Mouse (Mus musculus) layer of hippocampus, postnatal 10 days (tissue): ENCODE data around the gene Gm21970. TPM values are rescaled to one million over a fixed set of nuclear protein-coding genes. Genes with fewer than 3 reads are reported as not detected.

Source experiments
- DNase-seq, 2 experiments: peaks; one replicate each; pipeline ENCODE4 v3.0.0; 2021; ENCODE audit warnings: low spot score in 2 of 2
- total RNA-seq, 2 experiments: library from RNA; stranded (reverse); gene quantifications; 2 replicates each; pipeline ENCODE4 v1.2.3; 2021

The Gm21970 gene
- total RNA-seq, 2 experiments from 2014 or later, result 1.1 TPM; not detected in 1

DNA sequence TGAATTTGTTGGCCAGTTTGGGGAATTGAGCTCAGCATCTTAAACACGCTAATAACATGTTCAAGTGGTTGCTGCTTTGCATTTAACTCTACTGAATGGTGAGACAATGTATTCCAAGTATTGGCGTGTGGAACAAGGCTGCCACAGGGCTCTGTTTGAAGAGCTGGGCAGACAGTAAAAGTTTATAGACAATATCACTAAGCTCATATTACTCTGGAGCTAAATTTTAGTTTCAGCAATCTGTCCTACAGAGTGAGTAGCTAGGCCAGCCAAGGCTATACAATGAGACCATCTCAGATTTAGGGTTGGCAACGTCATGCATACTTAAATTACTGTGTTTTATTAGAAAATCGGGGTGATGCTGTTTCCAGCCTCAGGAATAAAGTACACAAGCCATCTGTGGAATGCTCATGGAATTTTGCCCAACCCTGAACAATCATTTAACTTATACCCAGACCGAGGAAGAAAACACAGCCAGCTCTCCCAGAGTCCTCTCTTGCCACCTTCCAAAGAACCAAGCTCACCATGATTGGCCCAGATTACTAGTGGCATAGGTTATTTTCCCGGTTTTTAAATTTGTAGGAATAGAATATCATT lies 10.1 kb downstream of the Gm21970 start:
- no peak for DNase-seq

DNA sequence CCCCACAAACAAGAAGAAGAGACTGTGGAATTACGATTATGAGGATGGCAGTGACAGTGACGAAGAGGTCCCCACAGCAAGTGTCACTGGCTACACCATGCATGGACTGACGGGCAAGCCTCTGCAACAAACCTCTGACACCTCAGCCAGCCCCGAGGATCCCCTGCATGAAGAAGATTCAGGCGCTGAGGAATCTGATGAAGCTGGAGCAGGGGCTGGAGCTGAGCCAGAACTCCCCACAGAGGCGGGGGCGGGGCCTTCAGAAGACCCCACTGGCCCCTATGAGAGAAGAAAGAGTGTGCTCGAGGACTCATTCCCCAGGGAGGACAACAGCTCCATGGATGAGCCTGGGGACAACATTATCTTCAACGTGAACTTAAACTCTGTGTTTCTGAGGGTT lies 12.3 kb downstream of the Gm21970 start:
- no peak for DNase-seq

DNA sequence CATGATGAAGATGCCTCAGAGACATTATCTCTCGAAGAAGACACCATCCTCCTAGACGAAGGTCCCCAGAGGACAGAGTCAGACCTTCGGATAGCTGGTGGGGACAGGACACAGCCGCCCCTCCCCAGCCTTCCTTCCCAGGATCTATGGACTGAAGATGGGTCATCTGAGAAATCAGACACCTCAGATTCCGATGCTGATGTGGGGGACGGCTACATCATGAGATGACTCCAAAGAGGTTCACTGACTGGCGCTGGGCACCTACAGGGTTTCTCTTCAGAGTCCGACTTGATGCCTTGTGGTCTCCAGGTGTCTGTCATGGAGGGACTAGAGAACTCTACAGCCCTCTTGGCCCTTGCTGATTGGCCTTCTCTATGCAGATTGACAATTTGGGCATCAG lies 12.7 kb downstream of the Gm21970 start:
- DNase-seq, result no peak

DNA sequence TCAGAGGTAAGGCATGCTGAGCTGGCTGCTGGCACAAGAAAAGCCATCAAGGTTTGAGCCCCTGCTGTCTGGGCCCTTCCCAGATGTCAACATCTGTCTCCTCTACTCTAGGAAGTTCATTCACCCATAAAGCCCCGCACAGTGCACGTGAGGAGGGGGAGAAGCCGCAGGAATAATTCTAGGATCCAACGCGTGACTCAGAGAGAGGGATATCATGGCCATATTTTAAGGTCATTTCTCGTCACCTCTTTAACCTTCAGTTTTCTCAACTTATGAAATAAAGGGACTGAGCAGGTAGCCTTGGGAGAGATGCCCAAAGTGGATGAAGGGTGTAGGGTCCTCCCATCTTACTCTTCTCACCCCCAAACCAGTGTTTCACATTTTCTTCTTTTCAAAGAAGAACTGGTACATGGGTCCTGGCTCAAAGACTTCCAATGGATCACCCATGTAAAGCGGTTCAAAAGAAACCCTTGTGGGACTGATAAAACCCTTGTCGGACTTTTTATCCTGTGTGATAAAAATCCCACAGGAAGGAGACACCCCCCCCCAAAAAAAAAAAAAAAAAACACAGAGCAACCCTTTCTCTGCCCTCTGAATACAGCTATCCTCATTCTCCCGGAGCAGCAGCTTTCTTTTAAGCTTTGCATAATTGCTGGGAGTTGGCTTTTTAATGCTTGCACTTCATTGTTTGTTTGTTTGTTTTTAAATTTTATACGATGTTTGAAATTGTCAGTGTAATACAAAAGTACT lies 13.5 kb downstream of the Gm21970 start:
- DNase-seq, result no peak

DNA sequence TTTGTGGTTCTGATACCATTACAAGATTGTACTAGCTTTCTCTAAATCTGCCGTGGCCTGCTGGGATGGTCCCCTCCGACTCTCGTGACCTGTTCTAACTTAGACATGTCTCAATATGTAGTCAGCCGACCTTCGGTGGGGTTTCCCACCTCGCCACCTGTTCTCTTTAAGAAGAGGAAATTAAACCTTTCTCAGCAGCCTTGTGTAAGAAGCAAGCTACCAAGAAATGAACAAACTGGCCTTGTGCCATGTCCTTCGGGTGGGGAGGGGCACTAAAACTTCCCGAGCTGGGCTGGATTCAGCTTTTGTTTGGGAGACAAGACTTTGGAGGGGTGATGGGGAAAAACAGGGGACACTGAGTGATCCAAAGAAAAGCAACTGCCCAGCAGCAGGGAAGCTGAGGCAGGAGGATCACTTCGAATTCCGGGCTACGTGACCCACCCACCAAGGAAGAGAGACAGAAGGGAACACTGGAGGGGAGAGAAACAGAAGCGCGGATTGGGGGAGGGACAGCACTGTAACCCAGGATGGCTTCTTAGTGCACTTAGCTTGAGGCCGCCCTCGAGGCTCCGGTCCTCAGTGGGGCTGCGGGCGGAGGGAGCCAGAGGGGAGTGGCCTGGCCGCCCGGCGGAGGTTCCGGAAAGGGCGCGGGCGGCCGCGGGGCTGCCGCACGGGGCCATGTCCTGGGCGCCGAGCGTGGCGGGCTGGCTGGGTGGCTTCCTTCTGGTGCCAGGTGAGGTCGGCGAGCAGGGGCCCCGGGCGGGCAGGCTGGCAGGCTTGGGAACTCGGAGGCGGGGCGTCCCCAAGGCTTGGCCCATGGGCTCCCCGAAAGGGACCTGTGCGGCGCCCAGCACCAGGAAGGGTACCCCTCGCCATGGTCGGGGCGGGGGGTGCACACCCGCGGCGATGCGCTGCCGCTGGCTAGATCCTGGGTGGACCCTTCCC lies 14.4 kb downstream of the Gm21970 start, which contains the start of gene Il10rb:
Gene Il10rb, plus strand, starts transcription at position 525 of the 945 bp plus-strand sequence.
- DNase-seq, result peak; percentile 41 to 55

DNA sequence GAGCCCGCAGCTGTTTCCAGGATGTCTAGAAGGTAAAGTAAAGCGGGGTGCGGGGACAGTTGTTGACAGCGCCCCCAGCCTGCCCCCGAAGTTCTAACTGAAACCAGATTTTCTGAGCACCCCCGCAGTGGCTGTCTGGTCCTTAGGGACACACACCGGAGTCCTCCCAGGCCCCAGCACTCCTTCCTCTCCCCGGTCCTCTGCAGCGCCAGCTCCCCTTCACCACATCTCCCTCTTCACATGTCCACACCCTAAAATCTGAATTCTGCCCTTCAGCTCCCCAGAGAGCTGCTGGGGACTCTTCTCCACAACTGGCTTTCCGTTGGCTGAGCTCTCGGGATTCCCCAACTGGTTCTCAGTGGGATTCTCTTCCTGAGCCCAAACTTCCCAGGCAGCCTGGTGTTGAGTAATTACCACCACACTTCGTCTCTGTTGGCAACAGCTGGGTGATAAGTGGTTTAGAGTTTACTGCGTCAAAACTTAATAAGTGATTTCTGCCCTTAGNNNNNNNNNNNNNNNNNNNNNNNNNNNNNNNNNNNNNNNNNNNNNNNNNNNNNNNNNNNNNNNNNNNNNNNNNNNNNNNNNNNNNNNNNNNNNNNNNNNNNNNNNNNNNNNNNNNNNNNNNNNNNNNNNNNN lies 15.2 kb downstream of the Gm21970 start:
- peak; percentile 24 to 47 for DNase-seq

DNA sequence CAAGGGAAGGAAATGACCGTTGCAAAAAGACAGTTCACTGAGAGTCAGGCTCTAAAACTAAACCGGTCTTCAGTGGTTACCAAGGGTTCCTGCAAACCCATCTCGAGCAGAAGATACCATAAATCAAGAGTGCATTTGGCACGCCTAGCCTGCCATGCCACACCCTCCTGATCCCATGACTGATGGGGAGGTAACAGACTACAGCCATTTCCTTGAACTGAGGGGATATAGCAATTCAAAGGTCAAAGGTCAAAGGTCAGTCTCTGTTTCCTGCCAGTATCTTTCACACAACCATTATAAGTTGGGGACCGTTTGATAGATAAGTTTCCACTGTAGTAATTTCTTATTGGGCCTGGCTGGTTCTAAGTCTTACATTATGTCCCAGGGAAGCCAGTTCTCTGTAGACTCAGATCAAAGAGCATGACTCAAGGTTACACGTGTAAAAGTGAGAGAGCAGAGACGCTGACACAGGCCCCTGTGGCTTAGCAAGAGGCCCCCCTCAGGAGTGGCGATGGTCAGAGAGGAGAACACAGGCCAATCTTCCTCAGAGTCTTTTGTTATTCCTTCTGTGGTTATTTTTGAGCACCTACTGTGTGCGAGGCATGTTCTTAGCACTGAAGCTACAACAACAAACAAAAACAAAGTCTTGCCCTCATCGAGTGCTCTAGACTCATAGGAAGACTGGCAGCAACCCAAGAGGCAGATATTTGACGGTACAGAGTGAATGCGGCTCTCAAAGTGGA lies 21.8 kb downstream of the Gm21970 start:
- no peak for DNase-seq

DNA sequence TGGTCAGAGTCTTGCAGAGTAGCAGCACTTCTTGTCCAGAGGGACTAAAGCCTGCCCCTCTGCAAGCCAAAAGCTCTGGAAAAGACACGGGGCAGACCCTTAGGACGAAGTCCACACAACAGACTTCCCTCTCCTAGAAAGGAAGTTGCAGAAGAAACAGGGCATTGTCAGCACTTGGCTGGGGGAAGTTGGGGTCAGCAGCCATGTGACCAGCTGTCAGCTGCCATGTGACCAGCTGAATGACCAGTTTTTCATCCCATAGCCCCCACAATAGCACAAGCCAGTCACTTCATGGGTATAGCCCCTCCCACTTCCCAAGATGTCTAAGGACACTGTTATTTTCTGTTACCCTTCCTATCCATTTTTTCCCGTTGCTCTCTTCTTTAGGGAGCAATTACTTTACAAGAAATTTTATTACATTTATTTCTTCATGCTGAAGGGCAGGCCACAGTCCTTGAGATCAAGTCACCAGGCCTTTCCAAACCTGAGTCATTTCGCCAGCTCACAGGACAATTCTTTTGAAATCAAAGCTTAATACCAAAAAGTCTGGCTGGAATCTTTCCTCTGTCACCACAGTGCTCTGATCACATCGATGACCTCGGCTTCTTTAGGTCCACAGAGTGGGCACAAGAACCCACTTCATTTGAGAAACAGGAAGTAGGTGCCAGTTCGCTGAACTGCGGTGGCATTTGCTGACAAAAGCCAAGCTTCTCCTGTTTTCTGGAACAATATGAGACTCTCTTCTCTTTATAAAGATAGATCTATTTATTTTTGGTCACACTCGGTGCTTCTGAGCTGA lies 24.1 kb downstream of the Gm21970 start:
- DNase-seq, result no peak

DNA sequence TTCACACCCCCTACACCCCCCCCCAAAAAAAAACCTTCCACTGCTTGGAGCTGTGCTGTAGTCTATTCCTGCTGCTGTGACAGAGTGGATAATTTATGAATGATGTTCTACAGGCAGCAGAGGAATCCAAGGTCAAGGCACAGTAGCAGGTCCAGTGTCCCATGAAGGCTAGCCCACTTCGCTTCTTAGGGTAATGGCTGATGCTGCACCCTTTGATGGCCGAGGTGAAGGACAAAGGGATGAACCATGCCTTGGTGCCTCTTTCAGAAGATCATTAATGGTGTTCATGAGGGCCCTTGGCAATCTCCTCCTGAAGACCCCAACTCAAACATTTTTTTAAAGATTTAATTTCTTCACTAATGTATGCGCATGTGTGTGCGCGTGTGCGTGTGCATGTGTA lies 24.8 kb downstream of the Gm21970 start:
- no peak for DNase-seq

DNA sequence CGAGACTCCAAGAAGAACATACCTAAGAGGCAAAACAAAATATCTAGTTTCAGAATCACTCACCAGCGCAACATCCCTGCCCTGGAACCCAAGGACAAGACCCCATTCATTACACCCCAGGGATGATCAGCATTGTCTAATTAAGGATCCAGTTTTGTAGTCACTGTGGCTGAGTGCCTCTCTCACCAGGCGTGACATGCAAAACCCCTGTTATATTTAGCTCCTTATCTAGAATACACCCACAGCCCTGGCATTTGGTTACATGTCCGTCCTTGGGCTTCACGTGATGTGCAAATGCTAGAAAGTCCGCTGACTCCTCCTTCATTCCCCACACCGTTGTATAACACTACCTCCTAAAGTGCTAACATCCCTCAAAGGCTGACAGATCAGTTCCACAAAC lies 25.4 kb downstream of the Gm21970 start:
- DNase-seq, result no peak

DNA sequence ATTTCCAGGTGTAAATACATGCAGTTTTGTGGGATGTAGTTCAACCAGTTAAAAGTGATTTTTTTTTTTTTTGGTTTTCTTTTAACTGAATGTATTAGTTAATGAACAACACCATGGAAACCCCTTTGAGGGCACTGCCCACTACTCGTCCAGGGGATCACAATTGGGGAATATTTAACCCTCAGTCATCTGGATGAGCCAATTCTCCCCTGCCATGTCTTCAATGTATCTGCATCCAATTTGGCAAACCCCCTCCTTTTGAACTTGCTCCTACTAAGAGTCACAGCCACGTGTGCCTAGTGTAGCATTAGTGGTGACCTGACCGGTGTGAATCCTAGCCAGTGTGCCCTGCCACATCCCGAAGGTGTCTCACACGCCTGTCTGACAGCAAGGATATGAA lies 27.0 kb downstream of the Gm21970 start:
- DNase-seq, result no peak

DNA sequence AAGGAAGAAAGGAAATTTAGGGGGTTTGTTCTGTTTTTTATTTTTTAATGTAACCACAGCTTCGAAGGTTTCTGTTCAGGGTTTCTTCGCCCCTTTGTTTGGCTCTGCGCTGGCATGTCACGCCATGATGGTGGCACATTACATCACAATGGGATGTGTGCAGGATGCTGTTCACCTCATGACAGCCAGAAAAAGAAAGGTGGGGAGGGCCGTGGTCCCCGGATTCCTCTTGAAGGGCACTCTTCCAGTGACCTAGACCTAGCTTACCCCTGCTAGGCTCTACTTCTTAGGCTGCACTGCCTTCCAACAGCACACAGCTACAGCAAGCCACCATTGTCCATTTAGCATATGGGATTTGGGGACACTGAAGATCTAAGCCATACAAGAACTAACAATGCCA lies 34.3 kb downstream of the Gm21970 start:
- DNase-seq, result no peak

DNA sequence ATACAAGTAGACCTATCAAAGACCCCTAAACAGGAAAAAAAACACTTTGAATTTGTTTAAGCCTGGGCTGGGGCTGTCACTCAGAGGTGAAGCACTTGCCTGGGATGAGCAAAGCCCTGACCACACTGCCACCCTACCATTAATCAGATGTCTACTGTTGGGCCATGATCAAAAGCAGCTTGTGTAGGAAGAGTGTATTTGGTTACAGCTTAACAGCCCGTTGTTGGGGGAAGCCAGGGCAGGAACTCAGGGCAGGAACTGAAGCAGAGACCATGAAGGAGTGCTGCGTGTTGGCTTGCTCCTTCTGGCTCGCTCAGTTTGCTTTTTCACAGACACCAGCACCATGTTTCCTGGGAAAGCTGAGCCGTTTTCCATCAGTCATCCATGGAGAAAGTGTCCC lies 35.1 kb downstream of the Gm21970 start:
- DNase-seq, result no peak

DNA sequence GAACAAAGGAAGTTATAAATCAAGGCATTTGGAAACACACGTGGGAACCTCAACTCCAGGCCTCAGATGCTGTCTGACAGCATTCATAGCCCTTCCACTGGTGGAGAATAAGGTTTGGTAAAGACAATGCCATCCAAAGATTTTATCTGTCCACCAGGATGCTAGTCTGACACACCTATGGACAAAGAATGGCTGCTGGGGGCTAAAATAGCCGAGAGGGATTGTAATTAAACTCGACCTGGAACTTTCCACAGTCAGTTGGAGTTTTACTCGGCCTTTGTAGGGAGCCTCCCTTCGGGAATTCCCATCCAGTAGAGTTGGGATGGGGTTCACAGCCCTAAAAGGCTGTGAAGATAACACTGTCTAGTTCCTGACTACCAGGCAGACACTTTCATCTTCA lies 35.9 kb downstream of the Gm21970 start:
- no peak for DNase-seq

DNA sequence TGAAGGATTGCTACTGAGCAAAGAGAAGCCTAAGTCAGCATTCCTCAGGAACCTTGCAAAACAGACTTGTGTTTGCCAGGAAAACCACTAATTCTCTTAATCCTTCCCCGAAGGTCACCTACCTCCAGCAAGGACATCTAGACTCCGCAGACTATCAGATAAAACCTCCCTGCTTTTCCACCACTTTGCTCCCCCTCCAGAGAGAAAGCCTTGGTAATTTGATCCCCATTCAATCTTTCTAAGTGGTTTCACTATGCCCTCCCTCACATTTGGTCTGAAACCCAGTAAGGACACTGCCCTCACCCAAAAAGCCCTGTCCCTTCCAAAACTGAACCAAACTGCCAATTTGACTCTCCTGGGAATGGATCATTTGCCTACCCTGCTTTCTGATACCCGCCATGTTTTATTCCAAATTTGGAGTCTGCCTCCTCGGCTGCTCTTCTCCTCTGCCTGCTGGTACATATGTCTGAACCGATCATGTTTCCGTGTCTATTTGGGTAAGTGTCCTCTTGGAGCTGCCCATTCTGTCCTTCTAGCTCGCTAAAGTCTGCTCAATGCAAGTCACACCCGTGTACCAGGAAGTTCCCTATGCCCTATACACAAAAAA lies 36.8 kb downstream of the Gm21970 start:
- DNase-seq, result no peak

DNA sequence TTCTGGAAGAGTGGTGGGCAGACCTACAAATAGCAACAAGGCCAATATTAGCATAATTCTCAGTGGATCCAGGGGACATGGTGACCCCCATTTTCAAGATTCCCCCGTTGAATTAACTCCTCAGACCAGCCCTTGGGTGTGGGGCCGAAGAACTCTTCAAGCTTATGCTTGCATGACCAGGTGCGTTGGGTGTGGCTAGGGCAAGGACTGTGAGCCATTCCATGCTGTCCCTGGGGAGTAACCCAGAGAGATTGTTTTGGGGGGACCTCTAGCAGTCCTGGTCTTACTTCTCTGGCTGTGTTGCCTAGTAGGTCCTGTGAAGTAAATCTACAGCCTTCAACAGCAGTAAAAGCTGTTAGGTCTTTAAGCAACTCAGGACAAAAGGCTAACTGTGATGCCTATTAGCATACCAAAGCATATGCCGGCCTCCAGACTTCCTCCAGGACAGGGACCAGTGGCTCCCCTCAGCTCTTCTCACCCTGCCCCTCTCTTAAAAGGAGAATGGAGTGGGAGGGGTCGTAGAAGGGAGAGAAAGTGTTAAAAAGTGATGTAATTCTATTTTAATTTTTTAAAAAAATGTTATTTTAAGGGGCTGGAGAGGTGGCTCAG lies 41.3 kb downstream of the Gm21970 start:
- DNase-seq, result no peak

DNA sequence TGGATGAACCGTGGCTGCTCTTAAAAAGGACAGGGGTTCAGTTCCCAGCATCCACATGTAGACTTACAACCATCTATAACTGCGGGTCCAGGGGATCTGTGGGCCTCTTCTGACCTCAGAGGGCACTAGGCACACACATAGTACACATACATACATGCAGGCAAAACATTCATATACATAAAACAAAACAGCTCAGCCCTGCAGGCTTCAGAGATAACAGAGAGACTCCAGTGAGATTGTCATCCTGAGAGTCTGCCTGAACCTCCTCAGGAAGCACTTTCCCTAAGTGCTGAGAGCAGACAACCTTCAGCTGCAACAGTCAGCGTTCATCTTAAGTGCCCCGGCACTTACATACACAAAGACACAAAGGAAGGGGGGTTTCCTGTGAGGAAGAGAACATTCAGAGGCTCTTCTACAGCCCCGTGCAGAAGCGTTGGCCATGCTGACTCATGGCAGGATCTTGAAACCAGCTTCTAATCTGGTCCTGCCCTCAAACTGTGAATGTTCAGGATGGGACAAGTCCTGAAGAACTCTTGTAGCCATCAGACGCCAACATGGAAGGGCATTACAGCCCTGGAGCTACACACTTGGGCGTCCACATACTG lies 41.9 kb downstream of the Gm21970 start:
- DNase-seq, result no peak

DNA sequence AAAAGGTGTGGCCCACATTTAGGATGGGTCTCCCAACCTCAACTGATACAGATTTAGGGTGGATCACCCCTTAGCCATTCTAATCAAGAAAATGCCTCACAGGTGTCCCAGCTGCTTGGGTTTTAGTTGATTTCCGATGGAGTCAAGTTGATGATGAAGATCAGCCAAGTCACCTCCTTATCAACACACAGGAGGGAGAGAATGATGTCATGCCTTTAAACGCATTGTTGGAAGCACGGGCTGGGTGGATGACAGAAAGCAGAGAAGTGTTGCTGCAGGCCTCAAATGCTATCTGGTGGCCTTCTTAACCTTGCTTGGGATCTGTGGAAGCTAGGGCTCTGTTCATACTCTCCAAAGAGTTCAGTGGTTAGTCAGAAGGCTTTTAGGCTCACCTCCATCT lies 42.6 kb downstream of the Gm21970 start:
- DNase-seq, result no peak

DNA sequence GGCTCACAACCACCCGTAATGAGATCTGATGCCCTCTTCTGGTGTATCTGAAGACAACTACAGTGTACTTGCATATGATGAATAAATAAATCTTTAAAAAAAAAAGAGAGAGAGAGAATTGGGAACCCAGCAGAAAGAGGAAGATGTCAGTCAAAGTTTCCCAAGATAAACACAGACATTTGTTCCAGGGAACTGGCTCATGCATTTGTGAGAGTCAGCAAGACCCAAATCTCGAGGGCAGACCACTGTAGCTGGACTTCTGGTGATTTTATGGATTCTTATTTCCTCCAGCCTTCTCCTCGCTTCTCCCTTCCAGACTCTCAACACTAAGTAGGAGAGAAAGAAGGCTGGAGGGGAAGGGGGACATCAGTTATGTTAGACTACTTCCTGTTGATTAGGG lies 46.6 kb downstream of the Gm21970 start:
- DNase-seq, result no peak
